Mouse (Mus musculus): ENCODE measurements around the gene Nmnat2. TPM values are rescaled to one million over a fixed set of nuclear protein-coding genes. Genes with fewer than 3 reads are reported as not detected.
A peak's percentile ranks its signal among the peaks of the same experiment; 100 is the strongest.

Nmnat2 gene
- 1 to 10 TPM; 1.5 to 3.0 (median 2.2) TPM for total RNA-seq (2022)

- DNase-seq = no peak
These were observed at the start of gene Nmnat2 for GRCm38 (mm10) chr1:152954821-152955523. Gene Nmnat2 (plus strand): TSS chr1:152954993.

DNA sequence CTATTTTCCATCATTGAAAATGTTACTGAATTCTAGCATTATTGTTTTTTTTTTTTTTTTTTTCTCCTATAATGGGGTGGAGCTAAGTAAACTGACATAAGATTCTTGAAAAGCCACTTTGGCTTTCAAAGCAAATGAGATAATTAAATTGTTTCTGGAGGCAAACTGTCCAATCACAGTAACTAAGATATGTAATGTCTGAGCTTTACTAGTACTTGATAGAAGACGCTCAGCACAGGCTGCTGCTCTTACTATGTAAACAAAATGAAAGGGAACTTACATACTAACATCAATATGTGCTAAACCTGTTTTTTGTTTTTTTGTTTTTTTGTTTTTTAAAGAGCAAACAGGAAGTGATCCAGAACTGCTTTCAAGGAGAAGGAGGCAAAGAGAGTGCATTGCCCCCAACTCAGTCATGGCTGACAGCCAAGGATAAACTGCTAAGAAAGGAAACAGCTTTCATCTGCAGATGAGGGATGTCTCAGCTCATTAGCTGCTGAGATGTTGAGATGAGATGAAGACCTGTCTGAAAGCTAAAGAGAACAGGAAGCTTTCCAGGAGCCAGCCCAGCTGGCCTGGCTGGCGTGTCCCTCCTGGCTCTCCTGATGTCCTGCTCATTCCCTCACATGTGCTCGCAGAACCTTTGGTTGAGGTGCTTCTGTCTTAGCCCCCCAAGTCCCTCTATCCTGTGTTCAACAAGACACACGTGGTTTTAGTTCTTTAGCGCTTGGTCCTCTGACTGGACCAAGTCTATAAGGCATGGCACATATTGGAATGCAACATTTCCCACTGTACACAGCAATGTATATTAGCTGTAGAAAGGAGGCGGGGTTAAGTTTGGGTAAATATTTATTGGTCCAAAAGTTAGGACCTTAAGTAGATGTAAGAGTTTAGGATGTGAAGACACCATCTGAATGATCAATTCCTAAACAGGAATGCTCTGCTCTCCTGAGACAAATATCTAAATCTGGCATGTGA is 41.0 kb upstream of the Nmnat2 start:
- DNase-seq = no peak

DNA sequence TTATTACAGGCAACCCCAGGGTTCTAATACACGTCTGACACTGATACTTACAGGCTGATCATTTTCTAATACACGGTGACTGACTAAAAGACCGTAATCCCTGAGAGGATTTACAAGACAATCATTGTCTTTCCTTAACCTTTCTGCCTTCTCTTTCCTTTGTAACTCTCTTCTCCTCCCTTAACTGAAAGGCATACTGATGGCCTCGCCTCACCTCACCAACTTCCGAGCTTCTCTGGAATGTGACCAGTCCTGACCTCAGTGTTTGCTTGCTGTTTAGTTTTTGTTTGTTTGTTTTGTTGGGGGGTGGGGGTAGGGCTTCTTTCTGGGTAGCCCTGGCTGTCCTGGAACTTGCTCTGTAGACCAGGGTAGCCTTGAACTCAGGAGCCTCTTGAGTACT is 39.0 kb upstream of the Nmnat2 start:
- DNase-seq = no peak

DNA sequence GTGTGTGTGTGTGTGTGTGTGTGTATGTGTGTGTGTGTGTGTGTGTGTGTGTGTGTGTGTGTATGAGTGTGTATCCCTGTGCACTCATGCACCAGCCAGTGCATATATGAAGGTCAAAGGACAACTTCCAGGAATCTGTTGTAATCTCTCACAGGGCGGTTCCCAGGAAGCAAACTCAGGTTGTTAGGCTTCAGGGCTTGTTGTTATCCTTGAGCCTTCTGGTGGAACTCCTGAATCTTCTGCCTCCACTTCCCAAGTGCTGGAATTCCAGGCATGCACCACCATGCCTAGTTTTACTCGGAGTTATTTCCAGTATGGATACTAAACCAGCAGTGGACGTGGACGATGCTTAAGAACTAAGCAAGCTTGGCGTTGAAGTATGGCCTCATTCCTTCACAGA is 37.9 kb upstream of the Nmnat2 start:
- no peak for DNase-seq

- no peak for DNase-seq
These were observed 37.2 kb upstream of the Nmnat2 start for GRCm38 (mm10) chr1:152917626-152918025.

- DNase-seq = no peak
These were observed 33.0 kb upstream of the Nmnat2 start for GRCm38 (mm10) chr1:152921786-152922185.

- DNase-seq = no peak
These were observed 20.8 kb upstream of the Nmnat2 start for GRCm38 (mm10) chr1:152933962-152934361.

DNA sequence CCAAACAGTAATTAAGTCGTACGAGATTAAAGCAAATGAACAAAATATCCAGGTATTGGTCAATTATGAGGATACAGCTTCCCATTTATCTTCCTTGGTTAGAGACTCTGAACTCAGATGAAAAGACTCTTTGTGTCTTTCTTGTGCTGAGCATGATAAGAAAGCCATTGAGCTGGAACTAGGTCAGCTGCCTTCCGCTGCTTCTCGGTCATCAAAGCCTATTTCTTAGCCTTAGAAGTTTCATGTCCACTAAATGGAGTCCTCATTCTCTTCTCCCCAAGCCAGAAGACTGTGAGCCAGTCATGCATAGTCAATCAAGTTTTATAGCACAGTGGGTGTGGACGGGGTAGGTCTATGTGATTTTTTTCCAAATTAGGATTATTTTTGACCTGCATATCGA is 19.3 kb upstream of the Nmnat2 start:
- DNase-seq = no peak

DNA sequence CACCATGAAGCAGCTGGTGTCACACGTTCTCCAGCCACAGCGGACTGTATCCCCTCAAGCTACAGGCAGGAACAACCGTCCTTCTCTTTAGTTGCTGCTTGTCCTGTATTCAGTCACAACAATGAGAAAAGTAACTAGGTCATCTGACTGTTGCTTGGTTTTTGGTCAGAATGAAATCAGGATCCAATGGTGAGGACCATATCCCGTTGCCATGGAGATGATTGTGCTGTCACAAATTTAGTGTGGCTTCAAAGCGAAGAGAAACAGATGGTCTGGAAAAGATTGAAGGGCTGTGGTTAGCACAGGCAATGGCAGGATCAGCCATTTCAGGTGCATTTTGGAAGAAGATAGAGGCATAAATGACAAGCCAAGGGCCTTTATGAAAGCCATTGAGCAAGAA is 18.4 kb upstream of the Nmnat2 start:
- no peak for DNase-seq

- no peak for DNase-seq
These were observed 11.8 kb upstream of the Nmnat2 start for GRCm38 (mm10) chr1:152942977-152943376.

- DNase-seq = no peak
These were observed 626 bp upstream of the Nmnat2 start for GRCm38 (mm10) chr1:152954167-152954566.

DNA sequence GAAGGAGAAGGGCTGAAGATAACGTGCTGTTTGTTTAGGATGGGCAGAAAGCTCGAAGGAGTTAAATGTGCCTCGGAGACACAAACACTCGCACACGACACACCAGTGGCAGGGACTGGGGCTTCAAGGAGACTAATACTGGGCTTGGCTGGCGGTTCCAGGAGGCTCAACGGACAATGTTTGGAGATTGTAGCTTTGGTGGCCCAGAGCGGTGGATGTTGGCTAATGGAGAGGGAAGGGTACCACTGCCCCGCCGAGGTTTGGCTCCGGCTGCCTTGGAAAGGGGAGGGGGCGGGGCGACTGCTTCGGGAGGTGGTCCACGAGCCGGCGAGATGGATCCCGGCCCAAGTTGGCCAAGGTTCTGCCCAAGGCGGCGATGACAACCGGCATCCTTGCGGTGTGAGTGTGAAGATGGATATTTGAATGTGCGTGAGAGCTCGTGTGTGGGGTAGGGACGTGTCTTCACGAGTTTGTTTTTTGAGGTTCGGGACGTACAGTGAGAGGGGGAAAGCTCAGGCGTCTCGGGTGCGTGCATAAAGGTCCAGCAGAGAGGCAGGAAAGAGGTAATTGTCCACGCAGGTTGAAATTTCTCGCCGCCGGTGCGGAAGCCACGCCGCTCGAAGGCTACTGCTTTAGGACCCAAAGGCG is 895 bp downstream of the Nmnat2 start:
- DNase-seq = no peak

- peak; percentile 10 for DNase-seq
These were observed 1.4 kb downstream of the Nmnat2 start for GRCm38 (mm10) chr1:152956221-152956620.

GRCm38 (mm10) chr1:152964344-152964743 is 9.6 kb downstream of the Nmnat2 start:
- no peak for DNase-seq

DNA sequence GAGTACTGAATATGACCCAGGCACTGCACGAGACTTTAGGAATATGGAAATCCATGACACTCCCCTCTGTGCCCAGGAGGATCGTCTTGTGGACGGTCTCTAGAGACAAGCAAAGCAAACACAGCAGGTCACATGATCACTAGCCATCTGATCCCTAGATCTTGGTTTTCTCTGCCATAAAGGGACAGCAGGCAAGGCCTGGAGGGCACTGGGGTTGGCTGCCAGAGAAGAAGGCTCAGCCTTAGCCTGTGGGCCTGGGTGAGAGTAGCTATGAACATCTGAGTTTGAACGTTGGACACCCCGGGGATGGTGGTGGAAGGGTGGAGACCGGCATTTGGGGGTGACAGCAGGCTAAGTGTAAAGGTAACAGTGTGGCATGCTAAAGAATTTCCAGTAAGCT is 11.4 kb downstream of the Nmnat2 start:
- no peak for DNase-seq

DNA sequence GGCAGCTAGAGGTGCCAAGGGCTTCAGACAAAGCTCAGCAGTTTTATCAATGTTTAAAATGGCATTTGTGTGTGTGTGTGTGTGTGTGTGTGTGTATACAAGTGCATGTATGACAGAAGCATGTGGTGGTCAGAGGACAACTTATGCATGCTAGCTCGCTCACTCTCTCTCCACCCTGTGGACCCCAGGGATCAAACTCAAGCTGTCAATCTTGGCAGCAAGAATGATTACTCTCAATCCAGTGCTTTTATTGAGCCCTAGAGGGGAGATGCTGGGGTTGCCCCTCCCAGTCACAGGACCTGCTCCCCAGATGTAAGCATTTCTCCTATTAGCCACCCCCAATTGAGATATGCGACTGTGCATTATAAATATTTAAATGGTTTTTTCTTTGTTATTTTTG is 11.9 kb downstream of the Nmnat2 start:
- no peak for DNase-seq

- DNase-seq = no peak
These were observed 14.3 kb downstream of the Nmnat2 start for GRCm38 (mm10) chr1:152969081-152969480.

DNA sequence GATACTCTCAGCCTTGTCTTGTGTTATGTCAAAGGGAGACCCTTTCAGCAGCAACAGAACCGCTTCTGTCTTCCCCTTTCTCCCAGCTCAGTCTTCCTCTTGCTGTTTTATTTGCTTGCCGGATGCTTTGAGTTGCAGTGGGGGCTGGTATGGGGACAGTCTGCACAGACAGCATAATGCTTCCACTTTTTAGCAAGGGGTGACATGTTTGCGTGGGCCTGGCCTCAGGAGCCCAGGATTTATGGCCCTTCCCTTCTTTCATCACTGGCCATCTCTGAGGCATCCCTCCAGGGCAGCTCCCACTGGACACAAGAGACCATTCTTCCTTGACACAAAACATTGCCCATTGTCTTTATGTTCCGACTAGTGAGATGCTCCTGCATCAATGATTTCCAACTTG is 18.2 kb downstream of the Nmnat2 start:
- DNase-seq = no peak

- no peak for DNase-seq
These were observed 18.6 kb downstream of the Nmnat2 start for GRCm38 (mm10) chr1:152973421-152973820.

DNA sequence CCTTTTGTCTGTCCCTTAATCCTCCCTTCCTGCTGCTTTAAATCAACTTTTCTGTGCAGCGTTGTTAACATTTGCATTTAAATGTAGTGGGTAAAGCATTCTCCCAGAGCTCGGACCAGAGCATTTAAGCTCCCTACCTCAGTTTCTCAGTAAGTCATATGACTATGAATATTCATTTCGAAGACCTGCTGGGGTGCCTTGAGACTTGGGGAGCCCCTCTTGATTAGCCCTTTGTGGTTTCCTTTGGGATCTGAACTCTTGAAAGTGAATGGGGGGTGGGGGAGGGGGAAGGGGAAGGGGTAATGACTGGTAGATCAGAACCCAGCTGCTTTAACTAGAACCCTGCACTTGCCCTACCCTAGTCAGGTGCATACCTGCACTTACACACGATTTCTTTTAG is 19.1 kb downstream of the Nmnat2 start:
- no peak for DNase-seq

- DNase-seq = no peak
These were observed 20.4 kb downstream of the Nmnat2 start for GRCm38 (mm10) chr1:152975144-152975543.

GRCm38 (mm10) chr1:152978700-152979099 is 23.9 kb downstream of the Nmnat2 start:
- DNase-seq = no peak

DNA sequence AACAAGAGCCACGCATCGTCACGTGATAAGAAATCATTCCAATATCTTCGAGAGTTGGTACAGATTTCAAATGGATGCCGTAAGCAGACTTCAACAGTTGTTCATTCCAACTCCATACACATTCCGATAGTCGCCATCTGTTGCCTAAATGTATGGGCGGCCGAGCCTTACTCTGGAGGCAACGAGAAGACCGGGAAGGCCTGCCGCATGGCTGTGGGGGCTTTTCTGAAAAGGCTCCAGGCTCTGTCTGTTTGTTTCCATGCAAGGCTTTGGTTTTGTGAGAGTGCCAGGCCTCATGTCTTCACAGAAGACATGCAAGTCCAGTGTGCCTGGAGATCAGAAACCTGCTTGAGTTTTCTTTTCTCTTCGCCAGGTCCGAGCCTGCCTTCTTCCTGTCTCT is 28.6 kb downstream of the Nmnat2 start:
- no peak for DNase-seq

Data from adrenal gland, adult 8-10 months (tissue).